Mouse (Mus musculus) MEL-GATA-1-ER (cell line): ENCODE data around the gene Svop.
A peak's percentile ranks its signal among the peaks of the same experiment; 100 is the strongest.

Experiments used
- DNase-seq: peaks from one replicate; pipeline ENCODE4 v3.0.0-alpha.2; 2012; ENCODE audit warnings: low read depth; ENCODE audit errors: extremely low read depth

The Svop gene

GRCm38 (mm10) chr5:114046604-114047003 lies 44.8 kb downstream of the Svop start:
- DNase-seq = no peak

GRCm38 (mm10) chr5:114046151-114046550 lies 45.2 kb downstream of the Svop start:
- DNase-seq = no peak

GRCm38 (mm10) chr5:114045134-114045533 lies 46.2 kb downstream of the Svop start:
- peak; percentile 18 for DNase-seq

GRCm38 (mm10) chr5:114043800-114044199 lies 47.6 kb downstream of the Svop start:
- no peak for DNase-seq

- DNase-seq = peak; percentile 17
Observed at GRCm38 (mm10) chr5:114041327-114041930, 49.9 kb downstream of the Svop start.

- DNase-seq = no peak
Observed at GRCm38 (mm10) chr5:114040911-114041310, 50.5 kb downstream of the Svop start.

GRCm38 (mm10) chr5:114040508-114040907 lies 50.9 kb downstream of the Svop start:
- DNase-seq = no peak

- no peak for DNase-seq
Observed at GRCm38 (mm10) chr5:114035111-114035510, 56.3 kb downstream of the Svop start.

GRCm38 (mm10) chr5:114034393-114034792 lies 57.0 kb downstream of the Svop start:
- no peak for DNase-seq

GRCm38 (mm10) chr5:114032161-114032763 lies 59.1 kb downstream of the Svop start:
- no peak for DNase-seq

- no peak for DNase-seq
Observed at GRCm38 (mm10) chr5:114030652-114031051, 60.7 kb downstream of the Svop start.

GRCm38 (mm10) chr5:114028111-114028510 lies 63.3 kb downstream of the Svop start:
- DNase-seq = no peak

- DNase-seq = no peak
Observed at GRCm38 (mm10) chr5:114027217-114027944, 64.0 kb downstream of the Svop start.

GRCm38 (mm10) chr5:114024885-114025284 lies 66.5 kb downstream of the Svop start:
- DNase-seq = no peak

- no peak for DNase-seq
Observed at GRCm38 (mm10) chr5:114024390-114024789, 67.0 kb downstream of the Svop start.

- DNase-seq = no peak
Observed at GRCm38 (mm10) chr5:114015121-114015520, 76.2 kb downstream of the Svop start.

GRCm38 (mm10) chr5:114009049-114009448 lies 82.3 kb downstream of the Svop start:
- no peak for DNase-seq

- no peak for DNase-seq
Observed at GRCm38 (mm10) chr5:114007753-114008453, 83.5 kb downstream of the Svop start.

GRCm38 (mm10) chr5:114006974-114007373 lies 84.4 kb downstream of the Svop start:
- no peak for DNase-seq

- DNase-seq = no peak
Observed at GRCm38 (mm10) chr5:114005100-114005499, 86.3 kb downstream of the Svop start.

- DNase-seq = no peak
Observed at GRCm38 (mm10) chr5:114004573-114004972, 86.8 kb downstream of the Svop start.

- DNase-seq = no peak
Observed at GRCm38 (mm10) chr5:114003542-114003941, 87.8 kb downstream of the Svop start, which contains the start of gene Dao. Gene Dao, plus strand, starts transcription at chr5:114003703.
